Comparison of ENCODE assay signal across 16 mouse cellular contexts in the genomic region with DNA sequence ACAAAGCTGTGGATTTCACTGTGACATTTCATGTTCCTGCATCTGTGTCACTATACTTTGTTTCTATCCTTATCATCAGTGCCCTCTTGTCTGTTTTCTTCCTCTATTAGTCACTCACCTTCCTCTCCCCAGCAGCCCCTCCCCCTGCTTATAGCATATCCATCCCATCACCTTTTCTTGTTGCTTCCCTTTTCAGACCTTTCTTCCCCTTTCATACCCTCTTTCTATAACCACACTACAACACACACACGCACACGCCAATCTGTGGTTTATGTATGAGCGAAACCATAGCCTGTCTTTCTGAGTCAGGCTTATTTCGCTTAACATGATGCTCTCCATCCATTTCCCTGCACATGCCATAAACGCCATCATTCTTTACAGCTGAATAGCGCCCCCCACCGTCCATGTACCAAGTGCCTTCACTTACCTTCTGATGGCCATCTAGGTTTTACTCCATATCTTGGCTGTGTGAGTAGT. TPM values are rescaled to one million over a fixed set of nuclear protein-coding genes. Genes with fewer than 3 reads are reported as not detected.
A peak's percentile ranks its signal among the peaks of the same experiment; 100 is the strongest.
DNase-seq lines count a peak whose midpoint lies in the region; ATAC-seq and TF ChIP-seq lines count a peak whose summit lies in the region.
"Had no signal": no experiment of that assay in that cellular context is flagged by ENCODE, and none has a peak within 500 bp of the region (broad histone marks: within the 10 kb centered on the region; RNA-seq: fewer than 3 reads in every experiment).

No protein-coding gene starts in this region.

- no peak overlapping the region for H3K9ac ChIP-seq in liver, postnatal 0 days (replicated peaks)
- H3K9ac ChIP-seq: heart, embryonic 12.5 days; limb, embryonic 13.5 days had no signal

- H3K36me3 ChIP-seq in liver, postnatal 0 days (replicated peaks; ENCODE audit: insufficient read depth, low read length) = no peaks in the 10 kb centered on the region
- H3K36me3 ChIP-seq in midbrain, embryonic 10.5 days = no peaks in the 10 kb centered on the region
- H3K36me3 ChIP-seq: heart, embryonic 12.5 days; limb, embryonic 13.5 days had no signal

- no peak overlapping the region for H3K4me3 ChIP-seq in liver, postnatal 0 days (ENCODE audit: low read depth, low read length)
- no peak overlapping the region for H3K4me3 ChIP-seq in midbrain, embryonic 10.5 days
- H3K4me3 ChIP-seq: heart, embryonic 12.5 days; limb, embryonic 13.5 days had no signal

- no peaks in the 10 kb centered on the region for H3K4me1 ChIP-seq in liver, postnatal 0 days (ENCODE audit: insufficient read depth)
- peaks cover 12% of the 10 kb centered on the region for H3K4me1 ChIP-seq in midbrain, embryonic 10.5 days
- H3K4me1 ChIP-seq: heart, embryonic 12.5 days; limb, embryonic 13.5 days had no signal

- 33% methylated on average over 7 of the region's 7 CpGs for WGBS in liver, postnatal 0 days (ENCODE audit: insufficient replicate concordance)
- 76% methylated on average over 7 of the region's 7 CpGs for WGBS in midbrain, embryonic 10.5 days

- H3K27ac ChIP-seq in liver, postnatal 0 days (ENCODE audit: low read depth) = no peak overlapping the region
- no peak overlapping the region for H3K27ac ChIP-seq in midbrain, embryonic 10.5 days (replicated peaks)
- H3K27ac ChIP-seq: limb, embryonic 13.5 days had no signal

- H3K9me3 ChIP-seq in liver, postnatal 0 days (ENCODE audit: low read length) = no peaks in the 10 kb centered on the region
- no peaks in the 10 kb centered on the region for H3K9me3 ChIP-seq in midbrain, embryonic 10.5 days (replicated peaks)
- H3K9me3 ChIP-seq: heart, embryonic 12.5 days; limb, embryonic 13.5 days had no signal

- no peak overlapping the region for H3K4me2 ChIP-seq in liver, postnatal 0 days (ENCODE audit: low read depth, low read length)
- H3K4me2 ChIP-seq: heart, embryonic 12.5 days; limb, embryonic 13.5 days had no signal

- peaks cover 5% of the 10 kb centered on the region; the same call in 1 of the 2 replicates for H3K27me3 ChIP-seq in liver, postnatal 0 days (ENCODE audit: insufficient read depth, low read length)
- peaks cover 8% of the 10 kb centered on the region; the same call in 1 of the 2 replicates for H3K27me3 ChIP-seq in midbrain, embryonic 10.5 days (ENCODE audit: low read depth, poor library complexity, severe bottlenecking)
- H3K27me3 ChIP-seq: limb, embryonic 13.5 days had no signal

- ATAC-seq in liver, postnatal 0 days = no peak

- TF ChIP-seq EP300 in liver, postnatal 0 days (IDR thresholded peaks at IDR 0.05; ENCODE audit: low read depth) = no peak

- TF ChIP-seq CTCF in liver, postnatal 0 days (IDR thresholded peaks at IDR 0.05; ENCODE audit: low read depth) = peak; percentile 44

- DNase-seq in liver, postnatal 0 days = peak; percentile 22
- DNase-seq in liver = no peak
- peak; percentile 63 to 73 for DNase-seq in B cell, adult 2 months
- DNase-seq in ES-CJ7 (ENCODE audit: low read depth, low spot score) = peak; percentile 41
- peak; percentile 58 for DNase-seq in induced T-regulatory cell, adult 2 months (ENCODE audit: low read depth)
- no peak for DNase-seq in urinary bladder, postnatal 36 days (ENCODE audit: low spot score in 2 of 2)
- DNase-seq in cerebellum, postnatal 14 days = no peak
- no peak for DNase-seq in midbrain, embryonic 10.5 days (ENCODE audit: low spot score)
- DNase-seq: adrenal gland, postnatal 14 days; embryo, embryonic 11 days; kidney, postnatal 14 days; layer of hippocampus, postnatal 36 days; lung, postnatal 4 days; spleen, adult 18-20 months had no signal

RNA-seq across cellular contexts. Expression of a gene that starts 6.4 kb away (rescaled TPM):
- polyA plus RNA-seq in liver, postnatal 0 days (2015; fragmentation: Nextera tagmentation; extraction: Ambion mirVana) = 1.2 and 1.5 TPM in 2 replicates
- 5.8 and 6.5 TPM in 2 replicates for polyA plus RNA-seq in midbrain, embryonic 10.5 days (2016; fragmentation: Nextera tagmentation; extraction: Ambion mirVana)

Comparison
In these comparisons a context has a peak if more than half of its experiments do, and no peak if none do; other contexts are left out.
1. DNase-seq: peak in liver, postnatal 0 days (single experiment), B cell, adult 2 months (2 of 2), ES-CJ7 (single experiment) and induced T-regulatory cell, adult 2 months (single experiment); none in liver (single experiment), urinary bladder, postnatal 36 days (0 of 2), cerebellum, postnatal 14 days (0 of 2) and midbrain, embryonic 10.5 days (single experiment).